In the genomic region with DNA sequence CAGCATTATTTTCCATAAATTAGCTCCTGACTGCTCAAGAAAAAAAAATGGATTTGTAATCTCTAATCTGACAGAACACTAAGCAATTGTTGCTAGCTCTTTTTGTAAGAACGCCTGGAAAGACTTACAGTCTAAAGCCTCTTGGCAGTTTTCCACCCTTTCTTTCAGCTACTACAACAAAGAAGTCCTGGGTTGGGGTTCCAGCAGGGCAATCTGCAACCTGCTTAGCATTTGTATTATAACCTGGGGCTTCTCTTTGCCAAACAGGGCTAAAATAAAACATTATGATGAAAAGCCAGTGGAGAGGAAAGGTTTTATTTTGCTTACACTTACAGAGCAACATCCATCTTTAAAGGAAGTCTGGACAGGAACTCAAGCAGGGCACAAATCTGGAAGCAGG, we compare ENCODE assay signal across 25 mouse cellular contexts. TPM values are rescaled to one million over a fixed set of nuclear protein-coding genes. Genes with fewer than 3 reads are reported as not detected.
DNase-seq lines count a peak whose midpoint lies in the region; ATAC-seq and TF ChIP-seq lines count a peak whose summit lies in the region.
"Had no signal": no experiment of that assay in that cellular context is flagged by ENCODE, and none has a peak within 500 bp of the region (broad histone marks: within the 10 kb centered on the region; RNA-seq: fewer than 3 reads in every experiment).

No protein-coding gene starts in this region.

- H3K4me1 ChIP-seq in forebrain, embryonic 13.5 days = no peaks in the 10 kb centered on the region
- peaks cover 5% of the 10 kb centered on the region; the same call in 1 of the 2 replicates for H3K4me1 ChIP-seq in forebrain, embryonic 12.5 days
- peaks cover 72% of the 10 kb centered on the region for H3K4me1 ChIP-seq in megakaryocyte, embryonic 14.5 days
- no peaks in the 10 kb centered on the region for H3K4me1 ChIP-seq in forebrain, postnatal 0 days (ENCODE audit: insufficient read depth)
- H3K4me1 ChIP-seq: hindbrain, embryonic 10.5 days had no signal

- H3K27ac ChIP-seq in forebrain, embryonic 13.5 days = 0 out of 2 replicates have a peak overlapping the region, but pooled peaks have one; percentile 21
- no peak overlapping the region for H3K27ac ChIP-seq in forebrain, embryonic 12.5 days
- no peak overlapping the region for H3K27ac ChIP-seq in forebrain, postnatal 0 days (ENCODE audit: low read depth, low read length)
- H3K27ac ChIP-seq: hindbrain, embryonic 10.5 days had no signal

- TF ChIP-seq CTCF in forebrain, postnatal 0 days (IDR thresholded peaks at IDR 0.05; ENCODE audit: low read depth) = no peak

- no peaks in the 10 kb centered on the region for H3K27me3 ChIP-seq in forebrain, embryonic 13.5 days
- H3K27me3 ChIP-seq in forebrain, embryonic 12.5 days = no peaks in the 10 kb centered on the region
- no peaks in the 10 kb centered on the region for H3K27me3 ChIP-seq in megakaryocyte, embryonic 14.5 days (replicated peaks)
- H3K27me3 ChIP-seq in forebrain, postnatal 0 days (ENCODE audit: insufficient read depth, low read length) = no peaks in the 10 kb centered on the region
- H3K27me3 ChIP-seq: CH12.LX had no signal

- no peak overlapping the region for H3K4me2 ChIP-seq in forebrain, embryonic 13.5 days
- H3K4me2 ChIP-seq in forebrain, embryonic 12.5 days = no peak overlapping the region
- H3K4me2 ChIP-seq in forebrain, postnatal 0 days (ENCODE audit: low read depth) = no peak overlapping the region
- H3K4me2 ChIP-seq: liver, embryonic 11.5 days had no signal

- ATAC-seq in forebrain, embryonic 13.5 days = peak; percentile 48
- no peak for ATAC-seq in forebrain, embryonic 12.5 days (ENCODE audit: low FRiP score)
- ATAC-seq in megakaryocyte, adult 5-6 weeks (ENCODE audit: poor library complexity, severe bottlenecking) = no peak
- ATAC-seq in forebrain, postnatal 0 days = no peak

- no peak overlapping the region for H3K4me3 ChIP-seq in forebrain, embryonic 13.5 days
- no peak overlapping the region for H3K4me3 ChIP-seq in forebrain, embryonic 12.5 days (replicated peaks)
- H3K4me3 ChIP-seq in megakaryocyte, embryonic 14.5 days (replicated peaks) = peak overlapping the region; percentile 3
- no peak overlapping the region for H3K4me3 ChIP-seq in forebrain, postnatal 0 days (ENCODE audit: low read depth, low read length)
- H3K4me3 ChIP-seq: erythroblast, embryonic 14.5 days; hindbrain, embryonic 10.5 days had no signal

- no peak overlapping the region for H3K9ac ChIP-seq in forebrain, embryonic 13.5 days
- no peak overlapping the region for H3K9ac ChIP-seq in forebrain, embryonic 12.5 days
- no peak overlapping the region for H3K9ac ChIP-seq in forebrain, postnatal 0 days

- no peaks in the 10 kb centered on the region for H3K36me3 ChIP-seq in forebrain, embryonic 13.5 days (ENCODE audit: poor library complexity, severe bottlenecking)
- no peaks in the 10 kb centered on the region for H3K36me3 ChIP-seq in forebrain, embryonic 12.5 days (replicated peaks)
- H3K36me3 ChIP-seq in megakaryocyte, embryonic 14.5 days (replicated peaks; ENCODE audit: low read length) = peaks cover 40% of the 10 kb centered on the region
- no peaks in the 10 kb centered on the region for H3K36me3 ChIP-seq in forebrain, postnatal 0 days (ENCODE audit: insufficient read depth)
- H3K36me3 ChIP-seq: hindbrain, embryonic 10.5 days had no signal

- no peaks in the 10 kb centered on the region for H3K9me3 ChIP-seq in forebrain, embryonic 13.5 days (replicated peaks)
- no peaks in the 10 kb centered on the region for H3K9me3 ChIP-seq in forebrain, embryonic 12.5 days
- H3K9me3 ChIP-seq in megakaryocyte, embryonic 14.5 days = peaks cover 6% of the 10 kb centered on the region; the same call in 1 of the 2 replicates
- no peaks in the 10 kb centered on the region for H3K9me3 ChIP-seq in forebrain, postnatal 0 days (ENCODE audit: low read length)
- H3K9me3 ChIP-seq: hindbrain, embryonic 10.5 days had no signal

- 2% methylated on average over 1 of the region's 1 CpGs for WGBS in forebrain, embryonic 13.5 days
- WGBS in forebrain, embryonic 12.5 days = 7% methylated on average over 1 of the region's 1 CpGs
- 0% methylated on average over 1 of the region's 1 CpGs for WGBS in forebrain, postnatal 0 days

- peak; percentile 7 for DNase-seq in Muller cell, postnatal 12 days (ENCODE audit: inconsistent ontology term)
- DNase-seq in forebrain, postnatal 0 days = peak; percentile 28
- no peak for DNase-seq in thymus, postnatal 10 days (ENCODE audit: low spot score in 2 of 2)
- DNase-seq in heart, adult 9 months (ENCODE audit: low spot score in 2 of 2) = no peak
- DNase-seq: adrenal gland, adult 8-10 months; cerebellum, adult 18-20 months; cerebellum, postnatal 36 days; gastrocnemius, postnatal 14 days; heart, adult 18-20 months; kidney, adult 9 months; kidney, postnatal 25 days; lung, adult 18-20 months; lung, postnatal 36 days; thymus, postnatal 25 days had no signal

RNA-seq across cellular contexts. Expression of a gene that starts 24.1 kb away (rescaled TPM):
- polyA plus RNA-seq in forebrain, embryonic 13.5 days (2015; fragmentation: Nextera tagmentation; extraction: Ambion mirVana) = not detected in 2 replicates
- 0.09 TPM in 2 replicates for polyA plus RNA-seq in forebrain, embryonic 12.5 days (2016; fragmentation: Nextera tagmentation; extraction: Ambion mirVana)
- polyA plus RNA-seq in megakaryocyte, embryonic 14.5 days (2012; ENCODE audit: insufficient read depth, low replicate concordance) = 0.26 TPM in 1 of 2 replicates, not detected in the other
- not detected in 2 replicates for total RNA-seq in megakaryocyte, adult 5-6 weeks (2015)
- total RNA-seq in megakaryocyte, adult 5-6 weeks (2017) = not detected in 2 replicates
- total RNA-seq in forebrain, postnatal 0 days (2014; rRNA removed) = 0.08 TPM in 1 of 2 replicates, not detected in the other
- 0.04 and 0.10 TPM in 2 replicates for polyA plus RNA-seq in forebrain, postnatal 0 days (2015; fragmentation: Nextera tagmentation; extraction: Ambion mirVana)
- total RNA-seq: gastrocnemius, postnatal 14 days; heart, adult 18-20 months; layer of hippocampus, adult 8-10 months had no signal
- polyA plus RNA-seq: erythroblast, embryonic 14.5 days; heart, postnatal 0 days; small intestine, adult 2 months had no signal

Comparison
In these comparisons a context has a peak if more than half of its experiments do, and no peak if none do; other contexts are left out.
1. DNase-seq: peak in Muller cell, postnatal 12 days (single experiment) and forebrain, postnatal 0 days (single experiment); none in thymus, postnatal 10 days (0 of 2) and heart, adult 9 months (0 of 2).